Mouse (Mus musculus) embryonic facial prominence, embryonic 11.5 days (tissue): Measurements from ENCODE around the gene Ank3. TPM values are rescaled to one million over a fixed set of nuclear protein-coding genes. Genes with fewer than 3 reads are reported as not detected.

Experiments
- ATAC-seq: fragments of 200-750 bp; cut with Nextera tagmentation; replicated peaks from 2 replicates; pipeline ENCODE4 v1.8.0; 2017; ENCODE audit warnings: low read depth; ENCODE audit not compliant: insufficient number of reproducible peaks, low FRiP score, low TSS enrichment
- DNase-seq: peaks from one replicate; pipeline ENCODE4 v3.0.0-alpha.2; 2015; ENCODE audit warnings: low spot score
- H3K27ac ChIP-seq: fragments of 300-500 bp; sonication (generic); replicated peaks from 2 replicates; pipeline ENCODE4 v1.5.1; 2014; ENCODE audit warnings: mild to moderate bottlenecking, low read depth, low read length, control low read depth
- H3K27me3 ChIP-seq: fragments of 300-500 bp; sonication (generic); 2 replicates; pipeline ENCODE4 v1.6.1; 2014; ENCODE audit warnings: mild to moderate bottlenecking, low read length, moderate library complexity, mixed read lengths; ENCODE audit not compliant: control insufficient read depth, insufficient read depth
- H3K36me3 ChIP-seq: fragments of 300-500 bp; sonication (generic); replicated peaks from 2 replicates; pipeline ENCODE4 v1.6.1; 2014; ENCODE audit warnings: low read depth, mild to moderate bottlenecking, low read length, moderate library complexity, mixed read lengths; ENCODE audit not compliant: control insufficient read depth, insufficient read depth
- H3K4me1 ChIP-seq: fragments of 300-500 bp; sonication (generic); 2 replicates; pipeline ENCODE4 v1.6.1; 2014; ENCODE audit warnings: low read length, mixed read lengths; ENCODE audit not compliant: control insufficient read depth, insufficient read depth
- H3K4me2 ChIP-seq: fragments of 300-500 bp; sonication (generic); 2 replicates; pipeline ENCODE4 v1.6.1; 2014; ENCODE audit warnings: low read depth, mild to moderate bottlenecking, control low read depth, low read length, moderate library complexity
- H3K4me3 ChIP-seq: fragments of 300-500 bp; sonication (generic); 2 replicates; pipeline ENCODE4 v1.5.1; 2014; ENCODE audit warnings: low read depth, low read length, control low read depth
- H3K9ac ChIP-seq: fragments of 300-500 bp; sonication (generic); replicated peaks from 2 replicates; pipeline ENCODE4 v1.6.1; 2014; ENCODE audit warnings: mild to moderate bottlenecking, control low read depth, low read length
- H3K9me3 ChIP-seq: fragments of 300-500 bp; sonication (generic); replicated peaks from 2 replicates; pipeline ENCODE4 v1.6.1; 2016; ENCODE audit warnings: mild to moderate bottlenecking, low read length, inconsistent platforms, mixed read lengths; ENCODE audit not compliant: control insufficient read depth
- WGBS: fragments of 180-500 bp; shearing (Covaris S2); extraction: QIAGEN DNeasy Blood & Tissue Kit; methylation state at CpG from one replicate; pipeline ENCODE4 v1.1.7; 2014; 5-methylcytosine and 5-hydroxymethylcytosine counted together
- polyA plus RNA-seq: library from polyadenylated mRNA; unstranded; fragments of >200 nt; fragmentation: Nextera tagmentation; extraction: Ambion mirVana; gene quantifications from 2 replicates; pipeline ENCODE4 v1.2.1, GENCODE M21; 2014

Ank3 gene
- polyA plus RNA-seq, 1 experiment from 2014 or later: 32.5 TPM

DNA sequence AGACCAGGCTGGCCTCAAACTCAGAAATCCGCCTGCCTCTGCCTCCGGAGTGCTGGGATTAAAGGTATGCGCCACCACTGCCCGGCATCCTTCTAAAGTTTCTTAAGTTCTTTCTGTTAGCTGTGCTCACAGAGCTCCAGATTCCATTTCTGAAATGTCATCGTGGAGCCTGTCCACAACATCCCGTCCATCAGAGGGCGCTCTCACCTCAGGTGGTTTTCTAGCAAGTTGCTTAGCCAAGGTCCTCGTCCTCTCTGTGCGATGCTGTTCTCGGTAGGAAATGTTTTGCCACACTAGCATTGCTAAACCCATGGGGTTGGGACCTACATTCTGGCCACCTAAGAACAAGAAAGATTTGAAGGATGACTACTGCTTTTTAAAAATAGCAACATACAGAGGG lies 623.1 kb downstream of the Ank3 start:
- H3K27ac ChIP-seq: no peak overlapping the region
- no peak overlapping the region for H3K9ac ChIP-seq
- DNase-seq: no peak
- H3K4me3 ChIP-seq: no peak overlapping the region
- WGBS: 89% methylated on average over 10 of the region's 10 CpGs
- no peaks in the 10 kb centered on the region for H3K9me3 ChIP-seq
- no peak overlapping the region for H3K4me2 ChIP-seq
- no peaks in the 10 kb centered on the region for H3K27me3 ChIP-seq
- H3K4me1 ChIP-seq: no peaks in the 10 kb centered on the region
- no peak for ATAC-seq
- no peaks in the 10 kb centered on the region for H3K36me3 ChIP-seq

DNA sequence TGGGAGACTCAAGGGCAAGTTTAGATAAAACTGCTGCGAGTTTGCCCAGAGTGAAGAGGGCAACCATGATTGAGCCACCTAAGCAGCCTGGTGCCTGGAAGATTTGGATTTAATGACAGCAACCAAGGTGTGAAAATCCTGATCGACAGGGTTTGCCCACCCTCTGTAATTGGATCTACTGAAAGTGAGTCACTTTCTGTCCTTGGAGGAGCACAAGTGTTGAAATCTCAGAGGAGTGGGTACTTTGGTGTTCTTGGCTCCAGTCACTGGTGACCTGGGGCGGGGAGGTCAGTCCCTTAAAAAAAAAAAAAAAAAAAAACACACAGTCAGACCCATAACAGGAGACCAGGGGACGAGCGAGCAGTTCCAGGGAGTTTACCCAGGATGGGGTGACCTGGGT lies 624.0 kb downstream of the Ank3 start:
- no peak overlapping the region for H3K4me3 ChIP-seq
- no peak overlapping the region for H3K9ac ChIP-seq
- 52% methylated on average over 5 of the region's 5 CpGs for WGBS
- ATAC-seq (no peak), DNase-seq (no peak)
- H3K36me3 ChIP-seq: no peaks in the 10 kb centered on the region
- no peaks in the 10 kb centered on the region for H3K4me1 ChIP-seq
- H3K27me3 ChIP-seq: no peaks in the 10 kb centered on the region
- H3K4me2 ChIP-seq: no peak overlapping the region
- no peak overlapping the region for H3K27ac ChIP-seq
- no peaks in the 10 kb centered on the region for H3K9me3 ChIP-seq

DNA sequence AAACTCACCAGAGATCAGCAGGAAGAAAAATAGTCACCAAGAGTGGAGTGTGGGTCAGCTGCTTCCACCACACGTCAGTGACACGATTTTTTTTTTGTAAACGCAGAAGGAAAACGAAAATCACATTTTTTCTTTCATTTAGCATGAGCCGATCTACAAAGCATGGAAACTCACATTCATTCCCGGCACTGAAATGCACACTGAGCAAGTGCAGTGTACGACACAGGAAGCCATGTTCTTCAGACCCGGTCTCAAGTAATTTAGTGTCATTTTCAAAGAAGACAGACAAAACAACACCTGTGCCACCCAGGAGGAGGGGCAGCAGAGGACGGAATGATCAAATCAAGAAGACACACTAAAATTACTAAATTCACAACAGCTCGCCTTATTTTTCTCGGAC lies 625.3 kb downstream of the Ank3 start:
- H3K4me3 ChIP-seq: no peak overlapping the region
- no peak overlapping the region for H3K27ac ChIP-seq
- no peak overlapping the region for H3K9ac ChIP-seq
- 80% methylated on average over 11 of the region's 11 CpGs for WGBS
- H3K4me2 ChIP-seq: no peak overlapping the region
- no peaks in the 10 kb centered on the region for H3K36me3 ChIP-seq
- DNase-seq (no peak), ATAC-seq (no peak)
- no peaks in the 10 kb centered on the region for H3K4me1 ChIP-seq
- H3K9me3 ChIP-seq: no peaks in the 10 kb centered on the region
- no peaks in the 10 kb centered on the region for H3K27me3 ChIP-seq

DNA sequence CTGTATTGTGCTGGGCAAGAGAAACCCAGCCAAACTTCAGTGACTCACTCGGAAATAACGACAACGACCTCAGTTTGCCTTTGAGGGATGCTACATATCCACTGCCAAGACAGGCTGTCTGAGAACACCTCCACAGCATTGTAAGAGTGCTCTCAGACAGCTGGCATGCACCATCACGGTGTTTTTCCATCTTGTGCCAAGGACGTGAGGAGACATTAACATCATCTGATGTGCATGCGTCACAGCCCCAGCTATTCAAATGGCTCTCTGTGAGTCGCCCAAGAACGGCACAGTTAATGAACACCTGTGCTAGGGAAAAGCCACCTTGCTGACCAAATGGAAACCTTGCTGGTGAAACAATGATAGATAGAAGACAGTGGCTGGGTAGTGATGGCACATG lies 633.4 kb downstream of the Ank3 start:
- no peak for DNase-seq
- no peaks in the 10 kb centered on the region for H3K4me1 ChIP-seq
- H3K4me2 ChIP-seq: no peak overlapping the region
- H3K27ac ChIP-seq: no peak overlapping the region
- no peak overlapping the region for H3K9ac ChIP-seq
- no peaks in the 10 kb centered on the region for H3K36me3 ChIP-seq
- ATAC-seq: no peak
- no peaks in the 10 kb centered on the region for H3K9me3 ChIP-seq
- no peaks in the 10 kb centered on the region for H3K27me3 ChIP-seq
- 90% methylated on average over 8 of the region's 8 CpGs for WGBS
- H3K4me3 ChIP-seq: no peak overlapping the region

DNA sequence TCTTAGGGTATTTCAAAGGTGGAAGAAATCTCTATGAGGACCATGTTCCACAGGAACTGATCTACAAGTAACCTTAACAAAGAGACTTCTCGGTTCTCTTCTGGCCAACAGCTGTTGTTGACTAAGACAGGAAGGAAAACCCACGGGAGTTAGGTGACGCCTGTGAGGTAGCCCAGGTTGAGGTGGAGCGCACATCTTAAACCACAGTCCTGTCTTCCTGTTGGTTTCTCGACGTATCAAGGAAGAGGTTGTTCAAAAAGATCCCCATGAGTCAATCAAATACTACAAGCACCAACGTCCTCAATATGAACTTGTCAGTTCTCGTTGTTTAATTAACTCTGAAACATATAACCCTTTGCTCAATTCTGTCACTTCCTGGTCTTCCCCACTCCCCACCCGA lies 634.4 kb downstream of the Ank3 start:
- Histone ChIP-seq H3K36me3 (no peaks in the 10 kb centered on the region), H3K9me3 (no peaks in the 10 kb centered on the region), H3K4me2 (no peak overlapping the region), H3K27me3 (no peaks in the 10 kb centered on the region), H3K9ac (no peak overlapping the region), H3K4me1 (no peaks in the 10 kb centered on the region), H3K4me3 (no peak overlapping the region), H3K27ac (no peak overlapping the region)
- whole genome bisulfite sequencing: 86% methylated on average over 9 of the region's 9 CpGs
- ATAC-seq: no peak
- no peak for DNase-seq

DNA sequence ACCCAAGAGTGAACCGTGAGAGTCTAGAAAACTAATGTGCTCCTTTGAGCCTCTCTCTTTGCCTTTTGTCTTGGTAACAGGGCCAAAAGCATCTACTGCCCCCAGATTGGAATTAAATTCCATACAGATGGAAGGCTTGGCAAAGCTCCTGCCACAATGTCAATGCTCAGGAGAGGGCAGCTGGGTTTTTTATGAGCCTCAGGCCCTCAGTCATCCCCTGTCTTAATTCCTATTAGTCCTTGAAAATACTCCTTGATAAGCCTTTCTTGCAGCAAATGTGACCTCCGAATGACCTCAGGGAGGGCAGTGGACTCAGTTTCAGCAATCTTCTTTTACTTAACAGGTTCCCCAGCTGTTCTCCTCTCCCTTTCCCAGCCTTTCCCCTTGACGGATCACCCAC lies 635.3 kb downstream of the Ank3 start:
- Histone ChIP-seq H3K9ac (no peak overlapping the region), H3K9me3 (no peaks in the 10 kb centered on the region), H3K27ac (no peak overlapping the region), H3K4me2 (no peak overlapping the region), H3K27me3 (no peaks in the 10 kb centered on the region), H3K36me3 (no peaks in the 10 kb centered on the region), H3K4me1 (no peaks in the 10 kb centered on the region), H3K4me3 (no peak overlapping the region)
- DNase-seq (no peak), ATAC-seq (no peak)
- 82% methylated on average over 3 of the region's 3 CpGs for WGBS

DNA sequence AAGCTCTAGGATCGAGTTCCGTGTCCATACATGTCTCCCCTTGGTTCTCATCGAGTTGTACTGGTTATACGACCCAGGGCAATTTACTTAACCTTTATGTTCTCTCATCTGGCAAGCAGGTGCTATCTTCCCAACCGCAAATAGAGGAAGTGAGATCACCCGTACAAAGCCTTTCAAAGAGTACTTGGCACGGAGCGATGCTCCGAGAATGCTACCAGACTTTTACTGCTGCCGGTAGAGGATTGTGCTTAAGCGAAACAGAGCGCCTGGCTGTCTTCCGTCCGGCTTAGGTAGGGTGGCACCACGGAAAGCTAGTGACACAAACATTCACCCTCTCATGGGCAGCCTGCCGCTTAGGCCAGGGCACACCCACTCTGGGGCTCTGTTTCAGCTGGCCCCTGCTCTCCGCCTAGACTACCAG lies 641.3 kb downstream of the Ank3 start:
- 72% methylated on average over 17 of the region's 17 CpGs for WGBS
- H3K4me1 ChIP-seq: no peaks in the 10 kb centered on the region
- no peaks in the 10 kb centered on the region for H3K36me3 ChIP-seq
- DNase-seq (no peak), ATAC-seq (no peak)
- no peaks in the 10 kb centered on the region for H3K27me3 ChIP-seq
- H3K27ac ChIP-seq: no peak overlapping the region
- H3K9ac ChIP-seq: no peak overlapping the region
- no peak overlapping the region for H3K4me3 ChIP-seq
- no peak overlapping the region for H3K4me2 ChIP-seq
- H3K9me3 ChIP-seq: no peaks in the 10 kb centered on the region

DNA sequence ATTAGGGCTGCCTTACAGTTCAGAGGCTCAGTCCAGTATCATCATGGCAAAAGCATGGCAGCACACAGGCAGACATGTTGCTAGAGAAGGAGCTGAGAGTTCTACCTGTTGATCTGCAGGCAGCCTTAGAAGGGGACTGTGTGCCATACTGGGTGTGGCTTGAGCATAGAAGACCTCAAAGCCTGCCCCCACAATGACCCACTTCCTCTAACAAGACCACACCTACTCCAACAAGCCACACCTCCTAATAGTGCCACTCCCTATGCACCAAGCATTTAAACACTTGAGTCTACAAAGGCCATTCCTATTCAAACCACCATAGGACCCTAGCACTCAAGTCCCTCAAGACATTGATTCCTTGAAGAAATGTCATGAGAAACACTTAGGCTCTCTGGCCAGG lies 643.0 kb downstream of the Ank3 start:
- Histone ChIP-seq H3K4me1 (no peaks in the 10 kb centered on the region), H3K36me3 (no peaks in the 10 kb centered on the region), H3K4me2 (no peak overlapping the region), H3K27me3 (no peaks in the 10 kb centered on the region), H3K4me3 (no peak overlapping the region), H3K27ac (no peak overlapping the region), H3K9ac (no peak overlapping the region), H3K9me3 (no peaks in the 10 kb centered on the region)
- ATAC-seq (no peak), DNase-seq (no peak)

DNA sequence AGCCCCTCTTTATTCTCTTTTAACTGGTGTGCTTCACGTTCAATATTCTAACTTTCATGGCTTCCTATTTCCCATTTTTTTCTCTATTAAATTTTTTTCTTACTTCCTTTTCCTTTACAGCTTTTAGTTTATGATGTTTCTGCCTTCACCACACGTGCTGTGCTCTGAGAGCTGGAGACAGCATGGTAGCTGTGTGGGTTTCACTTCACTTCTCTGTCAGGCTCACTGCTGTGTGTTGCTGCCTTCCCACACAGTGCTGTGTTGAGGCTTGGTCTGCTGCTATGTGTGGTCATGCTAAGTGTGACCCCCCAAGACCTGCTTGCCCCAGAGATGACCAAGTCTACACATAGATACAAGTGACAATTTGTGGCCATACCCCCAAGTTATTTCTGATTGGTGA lies 647.1 kb downstream of the Ank3 start:
- Histone ChIP-seq H3K9ac (no peak overlapping the region), H3K4me1 (no peaks in the 10 kb centered on the region), H3K4me2 (no peak overlapping the region), H3K9me3 (no peaks in the 10 kb centered on the region), H3K27ac (no peak overlapping the region), H3K36me3 (no peaks in the 10 kb centered on the region), H3K4me3 (no peak overlapping the region), H3K27me3 (no peaks in the 10 kb centered on the region)
- 85% methylated on average over 2 of the region's 2 CpGs for WGBS
- DNase-seq: no peak
- no peak for ATAC-seq
